Mouse (Mus musculus) Patski (cell line): ENCODE data around the gene Gm10188. TPM values are rescaled to one million over a fixed set of nuclear protein-coding genes. Genes with fewer than 3 reads are reported as not detected.
A peak's percentile ranks its signal among the peaks of the same experiment; 100 is the strongest.

Source experiments
- ATAC-seq: fragments of 100-300 bp; one replicate; pipeline ENCODE4 v1.8.0; 2021
- CTCF ChIA-PET: fragments of 350-600 bp; sonication (Branson Sonifier 250); formaldehyde crosslinking; loops from one replicate; lab custom pipeline; 2022; ENCODE audit warnings: inconsistent platforms; lab: Charles Lee
- POLR2A ChIA-PET: fragments of 350-600 bp; sonication (Branson Sonifier 250); formaldehyde crosslinking; loops from one replicate; lab custom pipeline; 2022; ENCODE audit warnings: antibody characterized with exemption, inconsistent platforms; lab: Charles Lee
- DNase-seq: peaks from one replicate; pipeline ENCODE4 v3.0.0-alpha.2; 2011; ENCODE audit warnings: low read depth, low spot score
- H3K27me3 ChIP-seq: fragments of 371-371 bp; one replicate; pipeline ENCODE4 v1.5.1; 2021
- CTCF ChIP-seq: fragments of 100-300 bp; IDR thresholded peaks from one replicate; pipeline ENCODE4 v1.5.1; 2021
- in situ Hi-C: fragments of 300-500 bp; cut with MboI; formaldehyde crosslinking; loops from 3 replicates; pipeline ENCODE4 v1.11.1; 2018; ENCODE audit warnings: low pct_unique_long_range_greater_than_20kb, mixed read lengths
- polyA plus RNA-seq: library from polyadenylated mRNA; unstranded; gene quantifications from one replicate; pipeline ENCODE4 v1.2.3, GENCODE M21; 2021

Gene Gm10188
- polyA plus RNA-seq, 1 experiment from 2014 or later, result 0.22 TPM

DNA sequence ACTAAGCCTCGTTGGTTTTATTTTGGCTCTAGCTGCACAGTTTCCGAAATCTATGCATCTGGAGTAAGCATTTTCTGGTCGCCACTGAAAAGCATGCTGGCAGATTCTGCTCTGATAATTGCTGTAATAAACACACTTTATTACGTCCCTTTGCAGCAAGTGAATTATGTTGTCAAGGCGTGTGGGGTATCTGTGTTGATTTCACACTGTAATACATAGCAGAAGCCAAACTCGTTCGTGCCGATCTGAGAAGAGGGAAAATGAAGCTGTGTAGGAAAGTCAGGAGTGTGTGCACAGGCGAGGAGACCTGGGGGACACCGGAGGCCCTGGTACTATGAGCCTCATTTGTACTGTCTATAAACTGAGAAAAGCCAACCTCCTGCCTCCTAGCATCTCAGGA lies 20.2 kb downstream of the Gm10188 start:
- ChIA-PET CTCF (interaction anchor here (1.6 to 4.5 kb wide), 5 partner anchors 11 to 51 kb away, joined by 4 to 32 read pairs (median 12); partner anchors contain the start of genes AC124108.1 and Lemd1), POLR2A (interaction anchor here (0.6 kb wide), 1 partner anchor 146 kb away, joined by 3 read pairs; no protein-coding TSS in a partner anchor)
- ATAC-seq (no peak), DNase-seq (no peak)
- TF ChIP-seq CTCF, result no peak
- in situ Hi-C loops, result no loop called here
- no peaks in the 10 kb centered on the region for H3K27me3 ChIP-seq

DNA sequence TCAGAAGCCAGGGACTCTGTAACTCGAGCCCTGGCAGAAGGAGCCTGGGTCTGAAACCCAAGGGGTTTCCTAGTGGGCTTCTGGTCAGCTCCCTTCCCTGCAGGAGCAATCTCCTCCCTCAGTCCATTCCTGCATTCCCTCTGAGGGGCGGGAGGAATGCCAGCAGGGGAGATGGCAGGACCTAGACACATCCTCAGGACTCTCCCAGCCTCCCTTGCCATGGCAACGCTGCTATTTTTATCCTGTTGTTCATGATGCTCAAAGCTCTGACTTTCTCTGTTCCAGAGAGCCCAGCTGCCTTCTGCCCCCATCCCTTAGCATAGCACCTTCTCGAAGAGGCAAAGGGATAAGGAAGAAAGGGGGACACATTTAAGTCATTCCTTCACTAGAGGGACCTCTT lies 21.4 kb downstream of the Gm10188 start:
- ChIA-PET CTCF (interaction anchor here (1.7 to 4.2 kb wide), 3 partner anchors 16 to 51 kb away, joined by 8 to 19 read pairs (median 10); partner anchors contain the start of genes AC124108.1 and Lemd1), POLR2A (interaction anchor here (0.6 to 6.0 kb wide), 5 partner anchors 14 to 110 kb away, joined by 3 to 49 read pairs (median 3); partner anchors contain the start of genes AC124108.1 and Lemd1)
- TF ChIP-seq CTCF, result no peak
- H3K27me3 ChIP-seq, result no peaks in the 10 kb centered on the region
- in situ Hi-C loops, result no loop called here
- ATAC-seq, result peak; percentile 58
- peak; percentile 44 for DNase-seq

DNA sequence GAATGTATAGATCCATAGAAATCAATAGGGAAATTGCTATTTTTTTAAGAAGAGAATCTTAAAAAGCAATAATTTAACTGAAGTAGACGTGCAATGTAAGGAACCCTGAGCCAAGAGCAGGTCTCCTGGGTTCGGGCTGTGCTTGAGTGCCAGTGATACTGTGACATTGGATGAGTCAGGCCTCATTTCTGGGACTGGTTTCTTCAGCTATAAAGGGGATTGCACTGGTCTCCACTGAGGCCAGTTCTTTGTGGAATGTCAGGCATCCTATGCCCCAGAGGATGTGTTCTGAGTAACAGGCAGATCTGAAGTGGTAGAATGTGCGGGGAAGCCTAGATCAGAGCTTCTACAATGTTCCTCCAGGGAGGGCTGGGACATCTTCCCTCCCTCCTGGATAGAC lies 22.7 kb downstream of the Gm10188 start:
- ATAC-seq (peak; percentile 72), DNase-seq (peak; percentile 28)
- TF ChIP-seq CTCF, result no peak
- no peaks in the 10 kb centered on the region for H3K27me3 ChIP-seq
- in situ Hi-C loops, result no loop called here
- CTCF ChIA-PET, result interaction anchor here (0.8 to 4.2 kb wide), 5 partner anchors 10 to 148 kb away, joined by 3 to 19 read pairs (median 8); partner anchors contain the start of genes AC124108.1 and Lemd1
- POLR2A ChIA-PET, result interaction anchor here (0.7 to 6.0 kb wide), 2 partner anchors 13 to 37 kb away, joined by 3 to 49 read pairs; partner anchors contain the start of genes AC124108.1 and Lemd1

DNA sequence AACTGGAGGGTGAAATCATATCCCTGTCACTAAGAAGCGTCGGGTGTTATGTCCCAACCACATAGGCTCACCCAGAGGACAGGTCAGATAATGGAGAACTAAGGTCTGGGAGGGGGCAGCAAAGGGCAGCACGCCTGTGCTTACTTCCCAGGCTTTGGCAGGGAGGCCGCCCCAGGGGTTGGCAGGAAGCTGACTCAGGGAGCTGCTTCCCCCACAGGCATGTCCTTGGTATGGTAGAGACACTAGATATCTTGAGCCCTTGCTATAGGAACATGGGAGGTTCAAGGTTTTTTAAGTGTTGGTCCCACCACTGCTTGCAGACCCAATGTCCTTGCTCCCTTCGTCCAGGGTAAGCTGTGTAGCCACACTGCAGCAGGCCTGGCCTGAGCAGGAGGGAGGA lies 23.6 kb downstream of the Gm10188 start:
- POLR2A ChIA-PET, result interaction anchor here (0.7 to 6.0 kb wide), 3 partner anchors 12 to 66 kb away, joined by 3 to 49 read pairs (median 3); partner anchors contain the start of genes AC124108.1 and Lemd1
- H3K27me3 ChIP-seq, result no peaks in the 10 kb centered on the region
- in situ Hi-C loops, result no loop called here
- TF ChIP-seq CTCF, result no peak
- DNase-seq (no peak), ATAC-seq (no peak)
- CTCF ChIA-PET, result interaction anchor here (1.0 to 4.2 kb wide), 3 partner anchors 13 to 149 kb away, joined by 3 to 19 read pairs (median 8); partner anchors contain the start of genes AC124108.1 and Lemd1

DNA sequence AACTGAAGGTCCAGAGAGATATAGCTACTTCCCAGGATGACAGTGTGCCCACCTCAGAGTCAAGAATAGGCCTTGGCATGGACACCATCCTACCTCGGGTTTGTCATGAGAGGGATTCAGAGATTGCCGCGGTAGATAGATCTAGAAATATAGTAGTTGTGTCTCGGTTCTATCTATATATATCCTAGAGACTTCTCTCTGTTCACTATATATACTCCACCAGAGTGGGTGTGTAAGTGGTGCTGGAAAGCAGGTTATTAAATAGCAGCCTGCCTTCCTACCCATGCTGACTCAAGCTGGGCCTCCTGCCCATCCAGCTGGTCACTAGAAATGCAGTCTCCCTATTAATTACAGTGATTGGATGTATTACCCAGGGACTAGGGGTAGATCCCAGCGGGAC lies 26.8 kb downstream of the Gm10188 start:
- H3K27me3 ChIP-seq, result no peaks in the 10 kb centered on the region
- no peak for DNase-seq
- no peak for TF ChIP-seq CTCF
- POLR2A ChIA-PET, result no interaction called here
- in situ Hi-C loops, result no loop called here
- no peak for ATAC-seq
- CTCF ChIA-PET, result interaction anchor here (0.8 kb wide), 1 partner anchor 10 kb away, joined by 3 read pairs; no protein-coding TSS in a partner anchor

DNA sequence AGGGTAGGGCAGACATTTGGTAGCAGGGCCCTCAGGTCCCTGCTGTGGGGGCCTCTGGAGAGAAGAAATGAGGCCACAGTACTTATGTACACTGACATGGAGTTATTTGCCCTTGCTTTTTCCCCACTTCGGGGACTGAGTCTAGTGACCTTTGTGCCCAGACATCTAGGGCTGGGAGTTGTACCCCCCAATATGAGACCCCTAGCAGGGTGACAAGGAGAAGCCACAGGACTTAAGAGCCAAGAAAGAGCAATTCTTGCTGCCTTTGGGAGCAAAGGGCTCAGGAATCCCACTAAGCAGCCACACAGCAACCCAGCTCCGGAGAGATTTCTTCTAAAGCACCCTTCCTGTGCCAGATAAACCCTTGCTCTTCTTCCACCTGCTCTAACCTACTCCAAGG lies 27.6 kb downstream of the Gm10188 start:
- in situ Hi-C loops, result no loop called here

DNA sequence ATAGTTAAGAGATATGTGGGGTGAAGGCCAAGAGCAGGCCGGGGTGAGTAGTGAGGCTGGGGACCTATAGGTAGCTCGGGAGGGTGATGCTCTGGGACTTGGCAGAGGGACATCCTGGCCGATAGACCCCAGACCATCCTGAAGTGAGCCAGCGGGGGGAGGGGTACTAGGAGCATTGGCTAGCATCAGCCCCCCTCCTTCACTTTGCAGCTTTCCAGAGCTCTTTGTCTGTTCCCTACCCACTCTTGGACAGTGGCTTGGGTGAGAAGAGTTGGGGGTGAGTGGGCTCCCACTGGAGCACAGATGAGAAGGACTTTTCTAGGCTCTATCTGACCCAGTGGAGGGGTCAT lies 28.1 kb downstream of the Gm10188 start:
- ChIA-PET CTCF (interaction anchor here (1.7 kb wide), 1 partner anchor 10 kb away, joined by 5 read pairs; no protein-coding TSS in a partner anchor), POLR2A (interaction anchor here (0.9 kb wide), 1 partner anchor 117 kb away, joined by 3 read pairs; no protein-coding TSS in a partner anchor)
- DNase-seq, result no peak
- no peak for TF ChIP-seq CTCF
- H3K27me3 ChIP-seq, result no peaks in the 10 kb centered on the region
- no peak for ATAC-seq
- in situ Hi-C loops, result no loop called here

More for the DNA sequence above, 27.6 kb downstream of the Gm10188 start:
- DNase-seq (no peak), ATAC-seq (no peak)
- CTCF ChIA-PET, result no interaction called here
- no peak for TF ChIP-seq CTCF
- POLR2A ChIA-PET, result no interaction called here
- no peaks in the 10 kb centered on the region for H3K27me3 ChIP-seq

DNA sequence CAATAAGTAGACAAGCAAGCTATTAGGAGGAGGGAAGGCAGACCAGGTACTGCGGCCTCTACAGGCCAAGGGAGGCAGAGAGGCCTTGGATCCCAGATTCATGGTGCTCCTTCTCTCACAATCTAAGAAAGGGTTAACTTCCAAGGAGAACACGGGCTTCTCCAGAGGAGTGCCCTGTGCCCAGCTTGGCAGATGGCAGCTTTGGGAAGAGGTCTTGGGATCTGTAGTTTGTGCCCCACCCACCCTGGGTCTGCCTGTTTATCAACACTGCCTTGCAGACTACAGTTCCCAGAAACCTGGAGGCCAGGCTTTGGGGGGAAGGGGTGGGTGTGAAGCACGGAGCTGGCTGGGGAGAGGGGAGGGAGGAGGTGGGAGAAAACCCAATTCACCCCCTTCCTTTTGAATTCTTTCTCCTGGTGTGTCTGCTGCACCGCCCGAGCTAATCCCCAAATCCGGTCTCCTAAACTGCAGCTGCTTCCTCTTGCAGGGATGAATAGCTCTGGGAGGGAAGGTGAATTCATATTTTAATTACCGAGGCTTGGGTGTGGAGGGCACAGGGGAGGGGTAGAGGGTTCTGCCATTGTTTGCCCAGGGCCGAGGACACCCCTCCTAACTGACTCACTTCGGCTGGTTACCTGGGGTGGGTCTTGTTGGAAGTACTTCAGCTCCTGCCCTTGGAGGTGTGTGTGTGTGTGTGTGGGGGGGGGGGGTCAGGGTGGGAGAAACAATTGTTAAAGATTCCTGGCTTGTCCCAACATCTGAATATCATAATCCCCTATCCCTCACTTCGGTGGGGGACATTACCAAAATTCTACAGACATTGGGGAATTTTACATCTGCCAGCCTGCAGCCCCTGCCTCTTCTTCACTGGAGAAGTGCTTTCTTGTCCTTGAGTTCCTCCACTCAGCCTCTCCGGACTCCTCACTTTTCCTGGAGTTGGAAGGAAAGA lies 28.7 kb downstream of the Gm10188 start:
- ATAC-seq (peak; percentile 83), DNase-seq (peak; percentile 39)
- in situ Hi-C loops, result no loop called here
- TF ChIP-seq CTCF, result no peak
- POLR2A ChIA-PET, result interaction anchor here (0.9 to 1.5 kb wide), 3 partner anchors 9 to 118 kb away, joined by 3 to 11 read pairs (median 3); partner anchors contain the start of genes AC124108.1 and Lemd1
- CTCF ChIA-PET, result interaction anchor here (0.5 to 1.7 kb wide), 5 partner anchors 10 to 92 kb away, joined by 3 to 5 read pairs (median 4); no protein-coding TSS in a partner anchor
- H3K27me3 ChIP-seq, result no peaks in the 10 kb centered on the region

DNA sequence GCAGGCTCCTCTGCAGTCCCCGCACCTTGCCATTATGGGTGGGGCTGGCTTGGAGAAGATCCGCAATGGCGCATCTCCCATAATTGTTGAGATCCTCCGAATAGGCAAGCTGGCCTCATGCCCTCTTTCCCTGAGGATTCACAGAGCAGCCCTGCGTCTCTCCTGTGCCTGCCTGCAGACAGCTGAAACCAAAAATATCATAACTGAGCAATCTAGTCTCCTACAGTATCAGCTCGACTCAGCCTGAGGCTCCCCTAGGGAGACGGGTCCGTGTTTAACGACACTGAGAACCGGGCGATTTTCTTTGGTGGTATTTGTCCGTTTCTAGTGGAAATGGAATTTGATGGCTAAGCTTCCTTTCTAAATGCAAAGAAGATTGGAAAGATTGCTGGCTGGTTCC lies 29.6 kb downstream of the Gm10188 start:
- no peak for DNase-seq
- no peaks in the 10 kb centered on the region for H3K27me3 ChIP-seq
- ChIA-PET POLR2A (interaction anchor here (0.6 to 1.5 kb wide), 3 partner anchors 9 to 191 kb away, joined by 3 to 11 read pairs (median 4); partner anchors contain the start of genes AC124108.1 and Lemd1), CTCF (interaction anchor here (0.5 to 1.7 kb wide), 5 partner anchors 11 to 93 kb away, joined by 3 to 5 read pairs (median 4); no protein-coding TSS in a partner anchor)
- no peak for ATAC-seq
- in situ Hi-C loops, result no loop called here
- no peak for TF ChIP-seq CTCF

DNA sequence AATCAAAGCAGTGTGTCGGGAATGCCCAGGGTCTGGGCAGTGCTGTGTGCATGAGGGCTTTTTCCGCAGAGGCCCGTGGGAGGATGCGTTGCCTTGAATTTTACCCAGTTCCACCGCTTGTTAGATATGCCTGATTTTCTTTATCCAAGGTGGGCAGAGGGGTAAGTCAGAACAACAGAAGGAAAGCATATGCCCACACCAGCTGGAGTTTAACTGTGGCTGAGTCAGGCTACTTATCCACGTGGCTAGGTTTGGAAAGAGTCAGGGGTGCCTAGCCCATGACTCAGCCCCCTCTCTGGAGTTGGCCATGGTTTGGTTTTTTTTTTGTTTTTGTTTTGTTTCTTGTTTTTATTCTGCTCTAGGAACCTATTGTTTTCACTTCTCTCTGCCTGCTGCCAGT lies 30.3 kb downstream of the Gm10188 start:
- ChIA-PET CTCF (interaction anchor here (1.1 to 2.2 kb wide), 2 partner anchors 11 to 29 kb away, joined by 3 to 9 read pairs; no protein-coding TSS in a partner anchor), POLR2A (no interaction called here)
- TF ChIP-seq CTCF, result no peak
- peak; percentile 22 for ATAC-seq
- DNase-seq, result peak; percentile 39
- in situ Hi-C loops, result no loop called here
- no peaks in the 10 kb centered on the region for H3K27me3 ChIP-seq
